Mouse (Mus musculus): ENCODE measurements around the gene Frs2.

Frs2 gene

GRCm38 (mm10) chr10:117148361-117149003 lies at the start of gene Frs2:
Frs2 (minus strand) TSS chr10:117148534.
- peak; percentile 92 for ATAC-seq (ENCODE audit: insufficient number of reproducible peaks, low FRiP score, low TSS enrichment)

GRCm38 (mm10) chr10:117196696-117197095 lies 48.4 kb upstream of the Frs2 start:
- ATAC-seq (ENCODE audit: insufficient number of reproducible peaks, low FRiP score, low TSS enrichment), result no peak

GRCm38 (mm10) chr10:117195748-117196147 lies 47.4 kb upstream of the Frs2 start:
- no peak for ATAC-seq (ENCODE audit: insufficient number of reproducible peaks, low FRiP score, low TSS enrichment)

GRCm38 (mm10) chr10:117195005-117195404 lies 46.7 kb upstream of the Frs2 start:
- no peak for ATAC-seq (ENCODE audit: insufficient number of reproducible peaks, low FRiP score, low TSS enrichment)

- no peak for ATAC-seq (ENCODE audit: insufficient number of reproducible peaks, low FRiP score, low TSS enrichment)
Measured at GRCm38 (mm10) chr10:117193364-117193763, 45.0 kb upstream of the Frs2 start.

GRCm38 (mm10) chr10:117185399-117186089 lies 37.2 kb upstream of the Frs2 start:
- no peak for ATAC-seq (ENCODE audit: insufficient number of reproducible peaks, low FRiP score, low TSS enrichment)

GRCm38 (mm10) chr10:117181098-117181497 lies 32.8 kb upstream of the Frs2 start:
- no peak for ATAC-seq (ENCODE audit: insufficient number of reproducible peaks, low FRiP score, low TSS enrichment)

GRCm38 (mm10) chr10:117174645-117175044 lies 26.3 kb upstream of the Frs2 start:
- ATAC-seq (ENCODE audit: insufficient number of reproducible peaks, low FRiP score, low TSS enrichment), result no peak

GRCm38 (mm10) chr10:117173566-117174438 lies 25.5 kb upstream of the Frs2 start:
- no peak for ATAC-seq (ENCODE audit: insufficient number of reproducible peaks, low FRiP score, low TSS enrichment)

GRCm38 (mm10) chr10:117173111-117173510 lies 24.8 kb upstream of the Frs2 start:
- no peak for ATAC-seq (ENCODE audit: insufficient number of reproducible peaks, low FRiP score, low TSS enrichment)

- no peak for ATAC-seq (ENCODE audit: insufficient number of reproducible peaks, low FRiP score, low TSS enrichment)
Measured at GRCm38 (mm10) chr10:117172069-117172468, 23.7 kb upstream of the Frs2 start.

GRCm38 (mm10) chr10:117166785-117167425 lies 18.6 kb upstream of the Frs2 start:
- no peak for ATAC-seq (ENCODE audit: insufficient number of reproducible peaks, low FRiP score, low TSS enrichment)

- ATAC-seq (ENCODE audit: insufficient number of reproducible peaks, low FRiP score, low TSS enrichment), result no peak
Measured at GRCm38 (mm10) chr10:117162662-117163061, 14.3 kb upstream of the Frs2 start.

- ATAC-seq (ENCODE audit: insufficient number of reproducible peaks, low FRiP score, low TSS enrichment), result no peak
Measured at GRCm38 (mm10) chr10:117160099-117160498, 11.8 kb upstream of the Frs2 start.

GRCm38 (mm10) chr10:117152247-117152646 lies 3.9 kb upstream of the Frs2 start:
- ATAC-seq (ENCODE audit: insufficient number of reproducible peaks, low FRiP score, low TSS enrichment), result no peak

- ATAC-seq (ENCODE audit: insufficient number of reproducible peaks, low FRiP score, low TSS enrichment), result no peak
Measured at GRCm38 (mm10) chr10:117151676-117152075, 3.3 kb upstream of the Frs2 start.

- no peak for ATAC-seq (ENCODE audit: insufficient number of reproducible peaks, low FRiP score, low TSS enrichment)
Measured at GRCm38 (mm10) chr10:117151241-117151640, 2.9 kb upstream of the Frs2 start.

- no peak for ATAC-seq (ENCODE audit: insufficient number of reproducible peaks, low FRiP score, low TSS enrichment)
Measured at GRCm38 (mm10) chr10:117150764-117151163, 2.4 kb upstream of the Frs2 start.

GRCm38 (mm10) chr10:117149942-117150617 lies 1.7 kb upstream of the Frs2 start:
- ATAC-seq (ENCODE audit: insufficient number of reproducible peaks, low FRiP score, low TSS enrichment), result peak; percentile 33; the same call in 1 of the 2 replicates

- no peak for ATAC-seq (ENCODE audit: insufficient number of reproducible peaks, low FRiP score, low TSS enrichment)
Measured at GRCm38 (mm10) chr10:117149241-117149640, 907 bp upstream of the Frs2 start.

Data from cerebellum, adult (tissue).